Mouse (Mus musculus) thymus, postnatal 0 days (tissue): ENCODE data around the gene Eprs. TPM values are rescaled to one million over a fixed set of nuclear protein-coding genes. Genes with fewer than 3 reads are reported as not detected.
"Not testable (repeated sequence)": the region's sequence is repeated elsewhere in the genome, so short reads cannot be mapped to it uniquely, and the experiment has no call there.

ENCODE experiments used
- DNase-seq: peaks from one replicate; pipeline ENCODE4 v3.0.0-alpha.2; 2015; ENCODE audit warnings: low spot score
- polyA plus RNA-seq: library from polyadenylated mRNA; unstranded; fragments of >200 nt; fragmentation: Nextera tagmentation; extraction: Ambion mirVana; gene quantifications from 2 replicates; pipeline ENCODE4 v1.2.1, GENCODE M21; 2015

Eprs gene
- polyA plus RNA-seq, result 89.9 and 99.2 TPM in 2 replicates

DNA sequence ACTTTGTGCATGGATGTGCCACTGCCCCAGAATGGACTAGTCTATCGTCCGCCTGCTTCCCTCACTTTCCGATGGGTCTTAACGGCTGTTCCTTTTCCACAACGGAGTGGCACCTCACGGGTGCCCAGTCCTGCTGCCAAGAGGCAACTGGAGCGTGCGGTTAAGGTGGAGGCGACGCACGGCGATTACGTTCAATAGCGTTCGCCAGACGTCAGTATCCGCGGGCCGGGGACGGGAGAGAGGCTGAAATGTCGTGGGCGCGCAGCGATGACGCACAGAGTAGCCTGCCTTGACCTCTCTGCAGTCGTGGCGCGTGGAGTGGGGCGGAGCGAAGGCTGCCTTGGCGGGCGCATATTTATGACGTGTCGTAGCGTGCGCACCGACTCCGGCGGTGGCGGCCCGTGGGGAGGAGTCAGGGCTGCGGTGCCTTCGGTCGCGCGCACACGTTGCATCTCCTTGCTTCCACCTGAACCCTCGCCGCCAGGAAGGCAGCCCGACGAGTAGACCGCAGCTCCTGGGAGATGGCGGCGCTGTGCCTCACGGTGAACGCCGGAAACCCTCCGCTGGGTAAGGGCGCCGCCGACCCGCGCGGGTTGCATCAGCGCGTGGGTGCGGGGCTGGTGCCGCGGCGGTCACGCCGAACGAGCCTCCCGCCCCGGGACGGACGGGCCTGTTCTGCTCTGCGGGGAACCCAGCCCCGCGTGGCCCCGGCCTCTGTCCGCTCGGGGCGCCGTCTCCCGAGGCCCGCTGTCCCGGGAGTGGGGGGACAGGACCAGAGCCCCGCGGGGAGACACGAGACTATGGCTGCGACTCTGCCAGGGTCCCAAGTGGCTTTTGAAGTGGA lies at the start of gene Eprs:
Gene Eprs, plus strand, starts transcription at position 368 of the 844 bp plus-strand sequence.
- peak; percentile 98 for DNase-seq

DNA sequence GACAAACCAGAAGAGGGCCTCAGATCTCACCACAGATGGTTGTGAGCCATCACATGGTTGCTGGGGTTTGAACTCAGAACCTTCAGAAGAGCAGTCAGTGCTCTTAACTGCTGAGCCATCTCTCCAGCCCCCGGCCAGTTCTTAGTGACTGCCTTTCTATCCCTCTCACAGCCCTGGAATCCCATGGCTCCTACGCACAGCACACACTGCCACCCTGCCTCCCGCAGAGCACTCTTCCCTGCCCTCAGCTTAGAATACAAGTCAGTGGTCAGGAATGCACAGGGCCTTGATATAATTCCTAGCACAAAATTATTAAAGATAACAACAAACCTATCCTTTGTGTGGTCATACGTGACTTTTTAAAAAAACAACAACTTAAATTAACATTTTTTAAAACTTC lies 48.3 kb upstream of the Eprs start:
- no peak for DNase-seq

DNA sequence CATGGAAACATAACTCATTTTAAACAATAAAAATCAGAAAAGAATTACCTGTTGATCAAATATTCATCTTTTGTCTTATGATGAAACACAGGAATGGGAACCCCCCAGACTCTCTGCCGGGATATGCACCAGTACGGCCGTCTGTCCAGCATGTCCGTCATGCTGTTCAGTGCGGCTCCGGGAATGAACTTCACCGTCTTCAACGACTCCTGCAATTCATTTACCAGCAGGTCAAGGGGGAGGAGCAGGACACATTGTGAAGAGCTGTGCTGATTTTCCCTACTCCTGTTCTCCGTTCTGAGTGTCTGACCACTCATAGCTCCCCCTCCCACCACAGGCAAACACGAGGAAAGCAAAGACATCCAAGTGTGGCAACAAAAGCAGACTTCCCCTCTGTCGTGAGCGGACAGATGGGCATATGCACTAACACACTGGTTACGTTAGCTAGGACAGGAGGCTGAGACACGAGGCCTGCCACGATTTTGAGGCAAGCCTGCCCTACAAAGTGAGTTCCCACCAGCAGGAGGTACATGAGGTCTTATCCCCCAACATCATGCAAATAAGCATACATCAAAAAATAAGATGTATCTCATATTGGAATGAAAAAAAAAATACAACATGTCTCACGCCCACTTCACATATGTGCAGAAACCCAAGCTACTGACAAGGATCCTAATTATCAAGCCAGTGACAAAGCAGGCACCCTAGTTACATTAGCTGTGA lies 46.8 kb upstream of the Eprs start:
- DNase-seq, result no peak

DNA sequence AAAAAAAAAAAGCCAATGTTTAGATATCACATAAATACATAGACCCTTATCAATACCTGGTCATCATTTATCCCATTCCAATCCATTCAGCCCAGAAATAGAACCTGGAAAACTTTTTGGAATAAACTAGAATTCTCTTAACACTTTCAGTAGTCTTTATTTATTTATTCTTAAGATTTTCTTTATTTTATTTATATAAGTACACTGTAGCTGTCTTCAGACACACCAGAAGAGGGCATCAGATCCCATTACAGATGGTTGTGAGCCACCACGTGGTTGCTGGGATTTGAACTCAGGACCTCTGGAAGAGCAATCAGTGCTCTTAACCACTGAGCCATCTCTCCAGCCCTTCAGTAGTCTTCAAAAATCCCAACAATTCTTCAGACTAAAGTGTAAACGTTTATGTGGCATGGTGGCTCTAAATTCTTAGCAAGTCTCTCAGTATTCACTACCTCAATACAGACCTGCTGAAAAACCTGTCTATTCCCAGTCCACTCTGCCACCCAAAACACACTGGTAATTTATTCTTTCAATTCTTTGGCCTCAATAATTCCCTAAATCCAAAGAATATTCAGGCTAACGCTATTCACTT lies 35.0 kb upstream of the Eprs start:
- not testable (repeated sequence) for DNase-seq

DNA sequence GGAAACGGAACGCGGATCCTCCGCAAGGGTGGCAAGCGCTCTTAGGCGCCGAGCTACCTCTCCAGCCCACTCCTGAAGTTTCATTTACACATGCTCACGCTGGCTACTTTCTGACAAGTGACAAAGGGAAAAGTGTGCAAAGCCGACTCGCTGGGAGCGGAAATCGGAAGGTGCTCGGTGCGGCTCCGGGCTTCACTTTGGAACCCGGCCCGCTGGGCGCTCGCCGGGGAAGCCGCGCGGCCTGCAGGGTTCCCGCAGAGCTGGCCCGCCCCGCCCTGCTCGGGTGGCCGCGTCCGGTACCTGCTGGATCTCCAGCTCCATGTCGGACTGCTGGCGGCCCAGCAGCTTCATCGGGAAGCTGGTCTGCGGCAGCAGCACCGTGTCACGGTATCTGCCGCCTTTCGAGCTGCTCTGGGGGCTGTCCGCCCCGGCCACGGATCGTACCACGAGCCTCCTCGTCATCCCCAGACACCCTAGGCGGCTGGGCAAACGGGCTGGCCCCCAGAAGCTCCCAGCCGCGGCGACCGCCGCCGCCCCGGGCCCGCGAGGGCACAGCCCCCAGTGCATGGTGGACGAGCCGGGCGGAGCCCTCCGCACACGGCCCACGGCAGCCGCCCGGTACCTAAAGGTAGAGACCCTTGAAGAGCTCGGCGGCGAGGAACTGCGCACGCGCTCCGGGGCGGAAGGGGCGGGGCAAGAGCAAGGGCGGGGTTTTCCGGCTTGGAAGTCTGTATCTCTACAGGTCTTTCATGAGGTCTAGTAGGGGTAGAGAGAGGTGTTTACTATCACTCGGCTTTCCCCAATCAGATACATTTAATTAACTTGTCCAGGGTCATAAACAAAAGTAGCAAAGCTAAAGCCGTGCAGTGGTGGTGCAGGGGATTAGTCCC lies 33.9 kb upstream of the Eprs start, which contains the start of gene Iars2:
Gene Iars2, minus strand, starts transcription at position 676 of the 890 bp plus-strand sequence.
- peak; percentile 92 for DNase-seq

DNA sequence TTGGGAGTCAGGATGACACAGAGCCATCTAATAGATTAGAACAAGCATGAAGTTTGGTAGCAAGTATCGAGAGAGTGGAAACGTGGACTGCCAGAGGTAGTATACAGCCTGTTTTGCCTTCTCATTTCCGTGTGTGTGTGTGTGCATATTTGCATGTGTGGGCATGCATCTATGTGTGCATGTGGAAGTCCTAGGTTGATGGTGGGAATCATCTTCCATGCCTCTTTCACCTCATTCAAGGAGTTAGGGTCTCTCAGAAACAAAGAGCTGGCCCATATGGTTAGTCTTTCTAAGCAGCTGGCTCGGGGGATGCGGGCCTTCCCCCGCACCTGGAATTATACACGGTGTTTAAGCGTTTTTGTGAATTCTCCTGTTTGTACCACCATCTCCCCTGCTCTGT lies 33.0 kb upstream of the Eprs start:
- DNase-seq, result no peak

DNA sequence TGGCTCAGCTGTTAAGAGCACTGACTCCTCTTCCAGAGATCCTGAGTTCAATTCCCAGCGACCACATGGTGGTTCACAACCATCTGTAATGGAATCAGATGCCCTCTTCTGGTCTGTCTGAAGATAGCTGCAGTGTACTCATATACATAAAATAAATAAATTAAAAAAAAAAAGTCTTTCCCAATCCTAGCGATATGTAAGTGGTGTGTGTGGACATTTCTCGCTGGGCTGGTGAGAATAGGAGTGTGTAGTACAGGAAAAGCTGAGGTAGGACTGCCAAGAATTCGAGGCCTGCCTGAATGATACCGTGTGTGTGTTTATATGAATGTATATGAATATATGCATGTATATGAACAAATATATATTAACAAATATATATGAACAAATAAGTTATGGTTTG lies 31.5 kb upstream of the Eprs start:
- no peak for DNase-seq

DNA sequence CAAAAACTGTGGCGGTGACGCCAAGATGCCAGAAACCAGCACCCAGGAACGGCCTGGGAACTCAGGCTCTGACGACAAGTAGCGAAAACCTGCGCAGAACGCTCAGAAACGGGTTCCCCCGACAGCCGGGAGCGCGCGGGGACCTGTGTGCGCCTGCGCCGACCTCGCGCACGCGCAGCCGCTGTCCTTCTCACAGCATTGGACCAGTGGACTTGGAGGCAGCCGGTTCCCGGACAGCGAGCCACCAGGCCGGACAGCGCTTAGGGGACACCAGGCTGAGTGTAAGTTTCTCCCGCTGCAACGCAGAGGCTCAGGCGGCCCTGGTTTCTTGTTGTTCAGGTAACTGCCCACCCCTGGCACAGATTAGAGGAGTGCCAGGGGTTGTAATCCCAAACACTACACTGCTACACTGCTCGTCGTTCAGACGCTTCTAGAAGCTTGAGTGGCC lies 30.8 kb upstream of the Eprs start, which contains the start of gene Bpnt1:
Gene Bpnt1, plus strand, starts transcription at position 167 of the 448 bp plus-strand sequence.
- peak; percentile 85 for DNase-seq

DNA sequence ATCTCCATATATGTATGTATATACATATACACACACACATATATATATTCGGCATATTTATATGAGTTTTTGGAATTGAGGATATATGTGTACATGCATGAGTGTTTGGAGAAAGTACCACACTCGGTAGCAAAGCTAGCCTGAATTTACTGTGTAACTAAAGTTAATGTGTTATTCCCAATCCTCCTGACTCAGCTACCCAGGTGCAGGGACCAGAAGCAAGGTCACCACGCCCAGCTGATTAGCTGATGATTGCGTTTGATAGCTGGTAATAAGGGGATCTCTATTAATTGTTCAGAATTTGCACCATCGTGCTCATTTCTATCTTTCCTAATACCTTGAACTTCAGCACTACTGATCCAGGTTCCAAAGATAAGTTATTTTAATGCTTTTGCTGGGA lies 29.2 kb upstream of the Eprs start:
- DNase-seq, result no peak

DNA sequence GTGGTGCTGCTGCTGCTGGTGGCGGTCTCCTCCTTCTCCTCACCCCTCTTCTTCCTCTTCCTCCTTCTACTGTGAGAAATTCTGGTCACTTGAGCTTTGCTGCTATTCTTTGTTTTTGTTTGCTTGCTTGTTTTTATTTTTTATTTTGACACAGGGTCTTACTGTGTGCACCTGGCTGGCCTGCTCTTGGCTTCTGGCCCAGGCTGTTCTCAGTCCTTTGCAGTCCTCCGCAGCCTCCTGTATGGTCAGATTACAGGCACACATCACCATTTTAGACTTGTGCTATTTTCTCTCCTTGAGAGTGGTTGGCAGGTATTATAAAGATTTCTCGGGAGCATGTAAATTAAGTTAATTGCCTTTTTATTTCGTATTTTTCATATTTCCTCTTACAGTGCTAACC lies 28.7 kb upstream of the Eprs start:
- no peak for DNase-seq

DNA sequence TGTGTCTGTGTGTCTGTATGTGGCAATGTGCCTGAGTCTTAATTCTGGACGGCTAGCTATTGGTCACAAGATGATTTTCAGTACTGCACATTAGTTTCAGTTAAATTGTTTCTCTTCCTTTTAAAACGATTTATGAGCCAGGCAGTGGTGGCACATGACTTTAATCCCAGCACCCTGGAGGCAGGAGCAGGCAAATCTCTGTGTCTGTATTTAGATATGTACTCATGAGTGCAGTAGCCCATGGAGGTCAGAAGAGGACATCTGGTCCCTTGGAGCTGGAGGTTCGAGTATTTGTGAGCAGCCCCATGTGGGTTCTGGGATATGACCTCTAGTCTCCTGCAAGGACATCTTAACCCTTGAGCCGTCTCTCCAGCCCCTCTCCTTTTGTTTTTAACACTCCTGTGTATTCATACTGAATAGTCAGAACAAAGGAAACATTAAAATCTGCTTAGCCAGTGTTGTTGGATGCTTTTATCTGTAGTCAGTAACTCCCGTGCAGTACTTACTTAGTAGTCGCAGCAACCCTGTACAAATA lies 27.5 kb upstream of the Eprs start:
- no peak for DNase-seq

DNA sequence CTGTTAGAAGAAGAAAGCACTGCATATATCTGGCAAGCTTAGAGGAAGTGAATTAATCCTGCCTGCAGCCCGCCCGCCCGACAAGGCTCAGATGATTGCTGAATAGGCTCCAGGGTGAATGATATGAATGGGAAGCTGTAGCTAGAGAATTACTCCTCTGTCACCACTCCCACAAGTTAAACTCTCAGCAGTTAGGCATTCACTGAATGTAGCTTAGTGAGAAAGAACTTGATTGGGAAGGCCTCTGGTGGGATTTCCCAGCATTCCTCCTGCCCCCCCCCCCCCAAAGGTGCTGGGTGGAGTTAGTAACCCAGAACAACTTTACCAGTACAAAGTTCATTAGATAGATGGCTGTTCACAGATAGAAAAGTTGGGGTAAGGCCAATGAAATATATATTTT lies 26.3 kb upstream of the Eprs start:
- DNase-seq, result no peak

DNA sequence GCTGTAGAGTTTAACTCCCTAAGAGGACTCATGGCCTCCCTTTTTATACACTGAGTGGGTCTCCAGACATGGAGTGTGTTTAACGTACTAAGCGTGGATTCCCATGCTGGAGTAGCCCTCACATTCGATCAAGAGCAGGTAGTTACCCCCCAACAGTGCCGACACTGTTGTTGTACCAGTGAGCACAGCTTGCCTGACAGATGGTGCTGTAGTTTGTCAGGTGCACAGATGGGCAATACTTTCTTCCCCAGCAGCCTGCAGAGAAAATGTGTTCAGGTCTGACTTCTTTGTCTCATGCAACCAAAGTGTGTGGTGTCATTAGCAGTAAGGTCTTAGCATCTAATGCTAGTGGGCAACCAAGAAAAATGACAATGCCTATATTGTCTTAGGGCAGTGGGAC lies 20.4 kb upstream of the Eprs start:
- DNase-seq, result no peak

DNA sequence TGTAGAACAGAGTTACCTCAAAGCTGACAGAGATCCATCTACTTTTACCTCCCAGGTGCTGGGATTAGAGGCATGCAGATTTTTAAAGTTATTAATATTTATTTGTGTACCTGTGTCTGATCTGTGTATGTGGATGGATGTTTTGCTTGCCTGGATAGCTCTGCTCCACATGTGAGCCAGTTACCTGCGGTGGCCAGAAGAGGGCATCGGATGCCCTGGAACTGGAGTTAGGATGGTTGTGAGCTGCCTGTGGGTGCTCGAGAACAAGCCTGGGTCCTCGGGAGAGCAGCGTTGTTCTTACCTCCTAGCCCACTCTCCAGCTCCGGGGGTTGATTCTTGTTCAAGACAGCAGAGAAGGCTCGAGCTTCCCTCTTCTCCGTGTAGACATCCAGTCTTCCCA lies 19.4 kb upstream of the Eprs start:
- no peak for DNase-seq

DNA sequence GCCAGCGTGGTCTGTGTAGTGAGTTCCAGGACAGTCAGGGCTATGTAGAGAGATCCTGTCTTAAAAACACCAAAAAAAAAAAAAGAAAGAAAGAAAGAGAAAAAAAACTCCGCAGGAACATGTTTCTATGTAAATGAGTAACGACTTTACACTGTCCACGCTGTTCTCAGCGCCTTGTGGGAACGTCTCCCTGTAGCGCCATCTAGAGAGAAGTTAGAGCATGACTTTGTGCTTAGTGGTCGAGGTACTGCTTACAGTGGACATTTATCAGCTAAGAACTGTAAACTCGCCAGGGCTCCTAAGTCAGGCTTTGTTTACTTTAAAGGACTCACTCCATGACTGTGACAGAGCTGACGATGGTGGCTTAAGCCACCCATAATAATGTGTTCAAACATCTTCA lies 16.7 kb upstream of the Eprs start:
- no peak for DNase-seq

DNA sequence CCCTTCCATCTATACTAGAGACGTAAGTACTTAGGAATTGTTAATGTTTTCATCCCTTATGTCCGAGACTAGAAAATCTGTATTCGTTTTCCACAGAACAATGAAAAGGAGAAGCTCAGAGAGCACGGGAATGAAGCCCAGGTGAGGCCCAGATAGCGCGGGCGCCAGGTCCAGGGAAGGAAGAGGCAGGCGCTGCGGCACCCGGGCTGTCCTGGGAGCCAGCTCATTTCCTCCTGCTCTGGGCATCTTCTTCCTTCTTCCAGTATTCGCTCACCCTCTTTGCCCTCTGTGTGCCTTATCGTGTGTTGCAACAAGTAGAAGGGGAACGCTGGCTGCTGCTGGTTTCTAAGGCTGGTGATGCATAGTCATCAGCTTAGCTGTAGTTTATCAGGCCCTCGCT lies 13.1 kb upstream of the Eprs start:
- DNase-seq, result no peak

DNA sequence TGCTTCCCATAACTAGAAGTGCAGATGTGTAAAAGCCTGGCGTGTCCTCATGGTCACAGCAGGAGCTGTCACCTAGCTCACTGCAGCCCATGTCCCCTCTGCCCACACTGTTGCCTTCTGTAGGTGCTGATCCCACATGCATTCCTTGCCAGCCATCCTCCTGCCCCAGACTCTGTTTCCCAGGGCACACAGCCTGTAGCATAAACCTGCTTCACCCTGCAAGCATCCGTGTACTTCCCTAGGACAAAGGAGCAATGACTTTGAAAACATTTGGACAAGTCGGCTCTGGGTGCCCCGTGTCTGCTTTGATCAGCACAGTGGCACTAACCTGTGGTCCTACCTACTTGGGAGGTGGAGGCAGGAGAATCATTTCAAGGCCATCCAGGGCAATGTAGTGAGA lies 12.2 kb upstream of the Eprs start:
- DNase-seq, result no peak

DNA sequence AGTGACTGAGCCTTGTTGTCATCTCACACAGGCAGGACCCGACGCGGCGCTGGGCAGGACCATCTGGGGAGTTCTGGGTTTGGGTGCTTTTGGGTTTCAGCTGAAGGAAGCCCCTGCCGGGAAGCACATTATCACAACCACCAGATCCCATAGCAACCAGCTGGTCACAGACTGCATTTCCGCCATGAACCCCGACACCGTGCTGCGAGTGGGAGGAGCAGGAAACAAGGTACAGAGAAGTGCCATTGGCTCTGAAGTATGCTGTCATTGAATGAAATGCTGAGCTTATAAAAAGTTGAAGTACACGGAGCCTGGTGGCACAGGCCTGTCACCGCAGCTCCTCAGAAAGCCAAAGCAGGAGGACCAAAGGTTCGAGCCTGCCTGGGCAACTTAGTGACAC lies 10.7 kb upstream of the Eprs start:
- peak; percentile 19 for DNase-seq

DNA sequence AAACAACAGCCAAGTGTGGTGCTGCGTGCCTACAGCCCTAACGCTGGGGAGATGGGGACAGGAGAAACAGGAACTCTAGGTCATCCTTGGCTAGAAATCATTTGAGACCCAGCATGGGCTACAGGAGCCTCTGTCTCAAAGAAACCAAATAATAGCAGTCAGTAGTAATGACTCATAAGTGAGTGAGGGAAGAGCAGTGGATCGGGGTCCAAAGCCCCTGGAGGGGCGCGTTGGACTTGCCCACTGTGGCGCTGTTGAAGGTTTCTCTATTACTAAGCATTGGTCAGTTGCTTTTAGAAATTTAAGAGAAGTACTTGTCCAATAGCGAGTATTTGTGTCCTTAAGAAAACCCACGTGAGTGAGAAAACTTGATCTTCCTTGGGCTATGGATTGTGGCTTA lies 9.5 kb upstream of the Eprs start:
- DNase-seq, result no peak

DNA sequence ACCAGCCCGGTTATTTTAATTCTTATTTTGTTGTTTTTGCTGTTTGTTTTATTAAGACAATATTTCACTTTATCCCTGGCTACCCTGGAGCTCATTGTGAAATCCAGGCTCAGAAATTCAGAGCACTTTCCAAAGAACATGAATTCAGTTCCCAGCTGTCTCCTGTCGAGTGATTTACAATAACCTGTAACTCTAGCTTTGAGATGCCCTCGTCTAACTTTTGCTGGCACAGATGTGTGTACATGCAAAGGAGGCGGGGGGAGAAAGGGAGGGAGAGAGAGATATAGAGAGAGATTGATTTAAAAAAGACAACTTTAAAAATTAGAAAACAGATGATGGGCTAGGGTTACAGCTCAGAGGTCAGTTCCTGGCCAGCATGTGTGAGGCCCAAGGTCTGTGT lies 8.1 kb upstream of the Eprs start:
- DNase-seq, result no peak

DNA sequence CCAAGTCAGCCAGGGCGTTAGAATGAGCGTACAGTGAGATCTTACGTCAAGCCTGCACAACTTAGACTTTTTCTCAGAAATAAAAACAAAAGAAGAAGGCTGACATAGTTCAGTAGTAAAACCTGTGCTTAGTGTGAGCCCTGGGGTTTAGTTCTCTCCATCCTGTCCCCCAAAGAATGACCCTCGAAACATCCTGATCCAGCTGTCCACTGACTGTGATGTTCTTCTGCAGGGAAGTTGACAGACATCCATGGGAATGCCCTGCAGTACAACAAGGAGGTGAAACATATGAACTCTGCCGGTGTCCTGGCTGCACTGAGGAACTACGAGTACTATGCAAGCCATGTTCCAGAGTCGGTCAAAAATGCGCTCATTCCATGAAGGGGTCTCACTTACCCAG lies 6.6 kb upstream of the Eprs start:
- no peak for DNase-seq
